Mouse (Mus musculus) heart, adult 2 months (tissue): Measurements from ENCODE around the gene Vmn2r31.
"Not testable (repeated sequence)": the region's sequence is repeated elsewhere in the genome, so short reads cannot be mapped to it uniquely, and the experiment has no call there.

Experiments used
- CTCF ChIP-seq: fragments of 200-600 bp; IDR thresholded peaks from 2 replicates; pipeline ENCODE4 v1.8.1; 2022; ENCODE audit warnings: antibody characterized with exemption, mild to moderate bottlenecking, moderate library complexity
- EP300 ChIP-seq: fragments of 200-500 bp; IDR thresholded peaks from 2 replicates; pipeline ENCODE4 v1.6.1; 2011; ENCODE audit warnings: low read depth, low read length, control low read depth; ENCODE audit not compliant: insufficient read depth
- POLR2A ChIP-seq: fragments of 200-500 bp; IDR thresholded peaks from 2 replicates; pipeline ENCODE4 v1.6.1; 2011; ENCODE audit warnings: mild to moderate bottlenecking, low read depth, low read length, control low read depth; ENCODE audit not compliant: insufficient read depth

- TF ChIP-seq CTCF, POLR2A, EP300: not testable (repeated sequence)
These were observed 62.0 kb downstream of the Vmn2r31 start, which contains the start of gene Vmn2r30 for GRCm38 (mm10) chr7:7337509-7337908.
